In the genomic region with DNA sequence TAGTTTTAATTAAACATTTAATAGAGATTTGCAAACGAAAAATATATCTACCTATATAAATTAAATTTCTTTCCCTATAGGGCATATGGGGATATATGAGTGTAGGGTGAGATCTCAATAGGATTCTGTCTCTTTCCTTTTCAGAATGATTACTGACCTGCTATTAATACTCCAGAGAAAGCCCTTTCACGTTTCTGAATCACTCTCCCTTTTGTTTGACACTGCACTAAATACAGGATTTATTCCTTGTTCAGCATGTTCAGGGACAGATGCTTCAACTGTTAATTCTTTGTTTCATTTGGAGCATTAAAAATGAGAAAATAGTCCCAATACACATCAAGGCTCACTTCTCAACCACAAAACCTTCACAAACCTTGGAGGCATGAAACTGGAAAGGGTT, we compare ENCODE assay signal across 12 mouse cellular contexts.
"Had no signal": no experiment of that assay in that cellular context is flagged by ENCODE, and none has a peak within 500 bp of the region (broad histone marks: within the 10 kb centered on the region; RNA-seq: fewer than 3 reads in every experiment).

No protein-coding gene starts in this region.

- DNase-seq: gastrocnemius, postnatal 14 days; gastrocnemius, postnatal 36 days; heart, adult 11 months; heart, adult 2 months; heart, postnatal 14 days; heart, postnatal 36 days; kidney, adult 11 months; kidney, adult 2 months; kidney, adult 9 months; kidney, postnatal 14 days; kidney, postnatal 36 days; liver had no signal
